Mouse (Mus musculus): ENCODE data around the gene Omp.
A peak's percentile ranks its signal among the peaks of the same experiment; 100 is the strongest.

Omp gene

DNA sequence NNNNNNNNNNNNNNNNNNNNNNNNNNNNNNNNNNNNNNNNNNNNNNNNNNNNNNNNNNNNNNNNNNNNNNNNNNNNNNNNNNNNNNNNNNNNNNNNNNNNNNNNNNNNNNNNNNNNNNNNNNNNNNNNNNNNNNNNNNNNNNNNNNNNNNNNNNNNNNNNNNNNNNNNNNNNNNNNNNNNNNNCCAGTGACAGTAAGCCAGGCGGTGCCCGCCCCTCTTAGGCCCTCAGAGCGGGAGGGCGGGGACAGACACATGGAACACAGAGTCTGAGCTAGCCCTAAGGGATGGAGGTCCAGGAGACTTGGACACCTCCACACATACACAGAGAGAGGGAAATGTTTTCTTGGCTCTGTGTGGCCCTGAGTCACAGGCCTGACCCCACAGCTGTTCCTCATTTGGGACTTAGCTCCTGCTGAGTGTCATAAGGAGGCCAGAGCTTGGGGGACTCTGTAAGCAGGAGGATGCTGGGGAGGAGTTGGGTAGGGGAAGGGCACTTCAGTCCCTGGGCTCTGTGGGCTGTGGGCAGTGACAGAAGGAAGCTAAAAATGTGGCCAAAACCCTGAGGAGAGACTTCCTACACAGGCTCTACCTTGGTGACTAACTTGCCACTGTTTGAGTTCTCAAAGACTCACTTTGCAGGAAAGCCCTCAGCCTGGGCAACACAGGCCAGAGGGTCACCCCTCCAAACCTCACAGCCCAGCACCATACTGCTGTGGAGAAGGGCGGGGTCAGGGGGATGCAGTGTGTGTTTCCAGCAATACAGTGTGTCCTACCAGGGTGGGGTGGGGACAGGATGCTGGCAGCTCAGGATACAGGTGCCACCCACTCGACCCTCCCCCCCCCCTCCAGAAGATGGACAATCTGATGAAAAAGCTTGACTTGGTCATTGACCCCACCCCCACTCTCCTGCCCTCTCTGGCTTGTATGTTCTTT is 26.1 kb upstream of the Omp start:
- DNase-seq (ENCODE audit: low spot score) = no peak

DNA sequence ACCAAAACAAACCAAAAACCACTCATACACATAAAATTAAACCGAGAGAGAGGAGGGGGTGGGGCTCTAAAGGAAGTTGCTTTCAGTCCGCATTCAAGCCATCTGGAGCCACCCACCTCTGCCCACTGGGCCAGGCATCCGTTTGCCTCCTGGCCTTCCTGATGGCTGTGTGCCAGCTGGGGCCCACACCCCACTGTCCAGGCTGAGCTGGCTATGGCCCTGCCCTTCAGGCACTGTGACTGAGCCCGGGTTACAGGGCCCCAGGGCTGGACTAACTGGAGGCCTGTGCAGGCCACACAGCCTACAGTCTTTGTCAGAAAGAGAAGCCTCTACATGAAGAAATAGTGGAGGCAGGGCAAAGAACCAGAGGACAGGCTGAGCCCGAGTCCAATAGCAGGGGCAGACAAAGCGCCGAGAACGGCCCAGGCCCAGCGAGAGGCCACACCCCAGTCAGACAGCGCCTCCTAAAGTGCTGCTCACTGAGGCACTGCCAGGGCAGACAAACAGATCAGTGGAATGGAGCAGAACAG is 19.8 kb upstream of the Omp start:
- DNase-seq (ENCODE audit: low spot score) = no peak

DNA sequence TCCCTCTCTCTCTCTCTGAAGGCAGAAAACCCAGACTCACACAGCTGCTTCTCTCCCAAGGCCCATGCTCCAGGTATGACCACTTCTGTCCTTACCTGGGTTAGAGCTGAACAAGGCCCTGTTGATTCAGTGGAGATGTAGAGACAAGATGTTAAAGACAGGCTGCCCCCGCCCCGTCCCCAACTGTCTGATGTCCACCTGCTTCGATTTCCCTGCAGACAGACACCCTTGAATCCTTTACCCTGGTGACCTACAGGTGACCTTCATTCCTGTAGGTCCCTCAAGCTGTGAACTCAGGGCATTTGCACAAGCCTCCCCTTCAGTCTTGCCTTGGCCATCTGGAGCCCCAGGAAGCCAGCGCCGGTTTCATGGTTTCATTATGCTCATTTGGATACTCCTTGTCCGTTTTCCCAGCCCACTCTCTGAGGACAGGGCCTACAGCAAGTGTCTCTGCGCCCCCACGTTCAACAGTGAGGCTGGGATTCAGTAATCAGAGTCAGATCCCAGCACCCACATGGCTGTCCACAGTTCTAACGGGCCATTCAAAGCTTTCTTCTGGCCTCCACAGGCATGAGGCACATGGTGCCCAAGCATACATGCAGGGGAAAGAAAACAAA is 19.2 kb upstream of the Omp start:
- DNase-seq (ENCODE audit: low spot score) = no peak

DNA sequence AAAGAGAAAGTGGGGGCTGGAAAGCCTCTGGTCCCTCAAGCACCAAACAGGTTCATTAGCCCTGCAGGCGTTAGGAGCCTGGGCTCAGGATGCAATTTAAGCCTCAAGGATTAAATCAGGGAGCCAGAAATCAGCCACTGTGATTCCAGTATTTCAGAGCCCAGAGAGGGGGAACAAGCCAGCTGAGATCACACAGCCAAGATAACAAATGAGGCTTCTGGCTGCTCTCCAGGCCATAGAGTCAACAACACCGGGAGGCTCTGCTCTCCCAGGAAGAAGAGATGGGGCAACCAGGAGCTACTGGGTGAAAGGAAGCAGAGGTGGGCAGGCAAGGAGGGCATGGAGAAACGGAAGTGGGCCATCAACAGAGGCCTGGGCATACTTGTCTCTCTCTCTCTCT is 18.4 kb upstream of the Omp start:
- no peak for DNase-seq (ENCODE audit: low spot score)

DNA sequence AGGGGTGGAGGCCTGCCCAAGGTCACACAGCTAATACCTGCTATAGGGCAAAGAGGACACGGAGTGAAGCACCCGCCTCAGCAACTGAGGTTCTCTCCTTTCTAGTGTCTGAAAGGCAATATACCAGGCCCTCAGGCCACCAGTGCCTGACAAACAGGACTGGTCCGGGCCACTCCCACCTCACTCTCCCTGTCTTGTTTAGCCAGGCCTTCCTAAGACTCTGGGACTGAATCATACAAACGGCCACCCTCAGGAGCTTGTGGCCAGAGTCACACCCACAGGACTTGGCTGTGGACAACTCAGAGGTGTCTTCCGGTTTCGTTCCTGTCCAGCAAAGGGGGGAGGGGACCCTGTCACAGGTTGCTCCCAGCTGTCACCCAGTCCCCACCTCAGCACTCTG is 16.9 kb upstream of the Omp start:
- no peak for DNase-seq (ENCODE audit: low spot score)

DNA sequence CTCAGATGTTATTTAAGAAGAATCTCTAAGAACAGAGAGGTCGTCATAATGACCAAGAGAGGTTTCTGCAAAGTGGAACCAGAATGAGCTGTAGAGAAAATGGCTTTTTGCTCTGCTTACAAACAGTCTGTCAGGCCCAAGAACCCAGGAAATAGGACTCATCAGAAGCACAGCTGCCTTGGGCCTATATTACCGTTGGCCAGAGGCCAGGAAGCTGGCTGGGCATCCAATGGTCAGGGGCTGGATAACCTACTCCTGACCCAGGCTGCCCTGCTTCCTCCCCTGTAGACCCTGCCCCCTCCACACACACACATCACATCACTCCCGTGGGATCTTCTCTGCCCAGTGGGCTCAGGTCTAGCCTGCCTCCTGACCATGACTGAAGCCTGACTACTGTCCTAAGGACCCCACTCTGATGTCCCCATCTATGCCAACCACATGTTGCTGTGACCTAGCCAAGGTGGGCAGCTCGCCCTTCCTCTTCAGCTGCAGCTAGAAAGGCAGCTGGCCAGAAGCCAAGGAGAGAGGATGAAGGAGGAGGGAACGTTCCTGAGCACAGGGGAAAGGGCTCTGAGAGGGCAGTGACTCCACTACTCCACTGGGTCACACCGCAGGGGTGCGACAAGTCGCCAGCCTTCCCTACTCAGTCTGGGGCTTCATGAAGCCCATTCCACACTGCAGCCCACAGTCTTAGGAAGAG is 14.9 kb upstream of the Omp start:
- DNase-seq (ENCODE audit: low spot score) = no peak

DNA sequence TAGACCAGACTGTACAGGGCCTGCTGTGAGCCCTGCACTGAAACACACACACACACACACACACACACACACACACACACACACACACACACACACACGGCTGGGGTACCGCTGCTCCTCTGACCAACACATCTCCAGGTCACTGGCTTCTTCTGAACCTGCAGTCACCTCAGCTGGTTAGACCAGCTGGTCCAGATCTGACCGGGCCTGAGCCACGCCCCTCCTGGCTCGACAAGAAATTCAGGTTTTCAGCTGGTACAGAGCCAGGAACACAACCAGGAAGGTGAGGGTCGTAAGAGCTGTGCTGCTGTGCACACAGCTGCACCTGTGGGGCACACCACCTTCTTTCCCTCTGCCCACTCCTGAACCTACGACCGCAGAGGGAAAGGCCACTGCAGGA is 13.2 kb upstream of the Omp start:
- DNase-seq (ENCODE audit: low spot score) = no peak

DNA sequence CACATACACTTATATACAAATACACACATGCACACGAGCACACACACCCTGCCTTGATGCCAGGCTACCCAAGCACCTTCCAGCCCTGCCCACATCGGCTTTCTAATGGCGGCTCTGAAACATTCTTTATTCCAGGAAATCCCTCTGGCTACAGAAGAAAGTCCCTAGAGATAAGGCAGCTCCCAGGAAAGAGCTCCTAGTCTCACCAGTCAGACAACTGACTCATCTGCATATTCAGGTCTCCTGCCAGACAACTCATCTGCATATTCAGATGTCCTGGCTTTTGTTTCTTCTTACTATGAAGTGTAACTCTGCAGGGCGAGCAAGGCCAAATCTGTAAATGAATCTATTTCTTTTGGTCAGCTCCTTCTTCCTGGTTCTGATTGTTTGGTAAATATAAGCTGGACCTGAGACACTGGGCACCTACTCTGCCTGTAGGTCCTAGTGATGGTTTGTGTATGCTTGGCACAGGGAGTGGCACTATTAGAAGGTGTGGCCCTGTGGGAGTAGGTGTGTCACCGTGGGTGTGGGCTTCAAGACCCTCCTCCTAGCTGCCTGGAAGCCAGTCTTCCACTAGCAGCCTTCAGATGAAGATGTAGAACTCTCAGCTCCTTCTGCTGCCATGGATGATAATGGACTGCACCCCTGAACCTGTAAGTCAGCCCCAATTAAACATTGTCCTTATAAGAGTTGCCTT is 12.5 kb upstream of the Omp start:
- DNase-seq (ENCODE audit: low spot score) = no peak

DNA sequence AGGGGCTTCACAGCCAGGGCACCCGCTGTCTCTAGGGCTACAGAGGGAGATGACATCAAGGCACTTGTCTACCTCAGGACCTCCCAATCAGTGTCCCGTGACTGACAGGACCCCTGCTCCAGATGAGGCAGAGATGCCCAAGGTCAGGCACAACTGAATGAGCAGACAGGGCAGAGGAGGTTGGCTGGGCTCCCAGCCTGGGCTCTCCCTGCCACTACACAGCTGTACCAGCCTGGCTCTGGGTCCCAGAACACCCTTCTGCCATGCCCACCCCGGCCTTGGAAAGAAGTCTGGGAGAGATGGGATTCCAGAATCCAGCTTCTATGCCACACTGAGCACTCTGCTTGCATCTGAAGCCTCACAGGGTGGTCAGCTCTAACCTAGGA is 11.0 kb upstream of the Omp start:
- DNase-seq (ENCODE audit: low spot score) = no peak

DNA sequence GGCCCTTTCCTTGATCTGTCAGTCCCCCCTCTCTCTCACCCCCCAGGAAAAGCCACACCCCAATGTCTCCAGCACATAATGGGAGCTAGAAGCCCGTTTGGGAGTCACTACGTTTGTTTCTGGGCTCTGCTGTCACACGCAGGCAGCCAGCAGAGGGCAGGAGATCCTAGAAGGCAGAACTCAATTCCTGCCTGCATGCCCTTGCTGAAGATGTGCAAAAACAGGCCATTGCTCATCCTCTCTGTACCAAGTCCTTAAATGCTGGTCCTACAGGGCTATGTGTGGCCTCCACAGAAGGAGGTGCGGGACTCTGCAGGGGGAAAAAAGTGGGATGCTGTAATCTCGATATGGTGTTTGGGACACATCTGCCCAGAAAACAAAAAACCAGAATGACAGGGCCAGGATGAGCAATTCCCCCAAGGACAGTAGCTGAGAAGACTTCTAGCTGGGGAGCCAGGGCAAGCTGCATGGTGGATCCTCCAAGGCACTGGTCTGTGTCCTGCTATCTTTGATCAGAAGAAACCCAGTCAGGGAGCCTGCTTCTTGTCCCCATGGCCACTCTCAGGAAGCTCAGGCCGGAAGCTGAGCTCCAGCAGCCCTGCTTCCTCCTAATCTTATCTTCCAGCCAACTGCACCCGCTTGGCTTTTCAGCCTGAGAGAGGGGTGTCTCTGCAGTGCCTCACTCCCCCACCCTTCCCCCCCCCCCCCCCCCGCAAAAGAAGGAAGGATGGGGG is 10.4 kb upstream of the Omp start:
- peak; percentile 80 for DNase-seq (ENCODE audit: low spot score)

DNA sequence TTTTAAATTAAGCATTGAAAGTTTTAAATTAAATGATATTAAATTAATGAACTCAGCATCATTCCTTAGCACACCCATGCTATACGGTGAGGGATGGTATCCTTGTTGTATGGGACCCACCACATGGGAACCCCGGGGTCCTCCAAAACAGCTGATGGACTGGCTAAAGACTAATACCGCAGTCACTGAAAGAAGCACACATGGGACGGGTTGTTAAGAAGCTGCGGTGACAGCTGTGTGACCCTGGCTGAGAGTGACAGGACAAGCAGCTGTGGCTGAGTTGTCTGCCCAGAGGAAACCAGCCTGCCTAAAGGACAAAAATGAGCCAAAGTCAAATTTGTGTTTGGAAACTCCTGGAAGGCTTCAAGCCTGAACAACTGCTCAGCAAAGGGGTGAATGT is 8.6 kb upstream of the Omp start:
- DNase-seq (ENCODE audit: low spot score) = no peak

DNA sequence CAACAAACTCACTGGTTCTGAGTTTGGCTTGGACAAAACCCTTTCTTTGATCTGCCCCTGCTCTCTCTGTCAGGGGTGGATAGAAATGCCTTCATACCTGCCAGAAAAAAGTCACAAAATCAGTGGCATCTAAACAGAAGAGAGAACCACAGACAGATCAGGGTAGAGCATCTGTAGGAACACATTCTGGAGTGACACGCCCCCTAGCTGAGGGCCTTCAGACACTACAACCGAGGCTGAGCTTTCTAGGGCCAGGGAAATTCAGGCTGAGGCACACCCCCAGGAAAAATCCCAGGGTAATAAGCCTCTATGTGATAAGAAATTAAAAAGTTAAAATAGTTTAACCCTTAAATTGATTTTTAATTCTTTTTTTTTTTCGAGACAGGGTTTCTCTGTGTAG is 8.0 kb upstream of the Omp start:
- DNase-seq (ENCODE audit: low spot score) = no peak

DNA sequence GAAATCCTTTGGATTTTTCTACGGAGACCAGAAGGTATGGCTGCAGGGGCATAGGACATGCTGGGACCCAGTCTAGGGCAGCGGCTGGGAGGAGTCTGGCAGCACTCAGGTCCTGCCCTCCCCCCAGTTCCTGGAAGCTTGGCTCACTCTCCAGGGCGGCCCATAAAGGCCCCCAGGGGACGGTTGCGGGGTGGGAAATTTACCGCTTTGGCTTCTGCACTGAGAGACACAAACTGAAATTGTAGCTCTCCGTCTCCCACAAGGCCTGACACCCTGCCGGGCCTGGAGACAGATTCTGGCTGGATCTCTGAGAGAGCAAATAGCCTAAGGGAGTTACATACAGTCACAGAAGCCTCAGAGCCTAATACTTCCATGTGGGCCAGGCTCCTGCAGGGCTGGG is 7.1 kb upstream of the Omp start:
- no peak for DNase-seq (ENCODE audit: low spot score)

DNA sequence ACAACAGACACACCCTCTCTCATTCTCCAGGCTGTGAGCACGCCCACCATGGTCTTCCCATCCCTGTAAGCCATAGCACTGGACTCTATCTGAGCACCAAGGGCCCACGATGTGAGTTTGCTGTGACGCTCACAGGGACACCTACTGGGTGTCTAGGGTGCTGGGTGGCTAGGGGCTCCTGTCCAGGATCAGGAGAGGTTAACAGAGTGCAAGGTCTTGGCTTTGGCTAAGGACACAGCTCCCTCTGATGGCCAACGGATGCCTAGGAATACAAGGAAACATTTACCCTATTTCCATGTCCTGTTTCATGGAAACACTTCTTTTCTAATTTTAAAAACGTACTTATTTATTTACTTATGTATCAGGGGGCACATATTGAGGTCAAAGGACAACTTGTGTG is 5.2 kb upstream of the Omp start:
- DNase-seq (ENCODE audit: low spot score) = no peak

DNA sequence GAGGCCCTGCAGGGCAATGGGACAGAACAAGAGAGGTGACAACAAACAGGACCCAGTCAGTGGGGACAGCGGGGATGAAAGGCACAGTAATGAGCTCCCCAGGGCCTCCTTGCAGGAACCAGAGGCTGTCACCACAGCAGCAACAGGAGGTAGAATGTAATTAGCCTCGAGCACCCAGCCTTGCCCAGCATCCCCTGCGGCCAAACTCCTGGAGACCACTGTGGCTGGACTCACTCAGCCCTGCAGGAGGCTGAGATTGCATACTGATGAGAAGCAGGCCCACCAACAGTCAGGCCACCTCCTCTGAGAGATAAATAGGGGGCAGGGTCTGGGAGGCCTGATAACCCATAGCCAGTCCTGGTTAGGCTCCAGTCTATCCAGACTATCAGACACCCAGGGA is 4.5 kb upstream of the Omp start:
- no peak for DNase-seq (ENCODE audit: low spot score)

DNA sequence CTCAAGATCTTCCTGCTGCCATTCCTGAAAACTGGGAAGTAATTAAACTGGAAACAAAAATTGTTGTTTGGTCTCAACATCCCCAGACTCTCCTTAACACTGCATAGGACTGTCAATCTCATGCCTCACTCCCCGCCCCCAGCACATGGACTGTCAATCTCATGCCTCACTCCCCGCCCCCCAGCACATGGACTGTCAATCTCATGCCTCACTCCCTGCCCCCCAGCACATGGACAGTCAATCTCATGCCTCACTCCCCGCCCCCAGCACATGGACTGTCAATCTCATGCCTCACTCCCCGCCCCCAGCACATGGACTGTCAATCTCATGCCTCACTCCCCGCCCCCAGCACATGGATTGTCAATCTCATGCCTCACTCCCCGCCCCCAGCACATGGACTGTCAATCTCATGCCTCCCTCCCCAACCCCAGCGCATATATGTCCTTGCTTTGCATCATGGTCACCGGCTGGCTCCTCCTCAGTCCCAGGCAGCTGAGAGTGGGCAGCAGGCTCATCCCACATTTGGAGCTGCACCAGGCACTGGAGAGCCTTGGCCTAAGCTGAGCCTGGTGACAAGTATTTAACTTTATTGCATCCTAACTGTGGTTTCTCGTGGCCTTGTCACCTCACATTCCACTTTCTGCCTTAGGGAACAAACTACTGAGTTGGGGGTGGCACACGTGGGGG is 3.6 kb upstream of the Omp start:
- DNase-seq (ENCODE audit: low spot score) = no peak

DNA sequence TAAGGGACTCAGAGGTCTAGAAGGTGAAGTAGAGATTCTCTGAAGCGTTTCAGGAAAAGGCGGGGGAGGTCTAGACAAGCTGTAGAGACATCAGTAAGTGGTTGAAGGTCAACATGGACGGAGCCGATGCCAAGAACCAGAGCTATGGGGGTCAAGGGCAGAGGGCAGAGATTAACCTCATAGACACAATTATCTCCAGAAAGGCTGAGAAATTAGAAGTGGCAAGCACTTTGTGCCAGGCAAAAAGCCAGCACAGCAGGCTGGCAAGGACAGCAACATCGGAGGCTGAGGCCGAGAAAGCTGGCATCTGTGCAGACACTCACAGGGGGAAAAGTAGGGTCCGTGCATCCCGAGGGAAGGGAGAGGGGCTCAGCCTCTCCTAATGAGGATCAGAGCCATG is 2.5 kb upstream of the Omp start:
- DNase-seq (ENCODE audit: low spot score) = no peak

DNA sequence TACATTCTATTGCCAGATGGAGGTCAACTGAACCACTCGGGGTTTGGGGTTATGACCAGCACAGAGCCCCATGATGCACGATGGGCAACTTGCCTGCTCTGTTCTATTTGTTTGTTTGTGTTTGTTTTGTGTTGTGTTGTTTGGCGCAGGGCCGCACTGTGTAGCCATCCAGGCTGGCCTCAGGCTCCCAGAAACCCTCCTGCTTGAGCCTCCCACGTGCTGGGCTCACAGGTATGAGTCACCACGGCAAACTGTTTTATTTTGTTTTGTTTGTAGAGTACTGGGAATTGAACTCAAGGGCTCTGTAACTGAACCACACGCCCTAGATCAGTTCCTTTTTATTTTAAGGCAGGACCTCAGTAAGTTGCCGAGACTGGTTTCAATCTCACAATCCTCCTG is 1.1 kb upstream of the Omp start:
- DNase-seq (ENCODE audit: low spot score) = no peak

DNA sequence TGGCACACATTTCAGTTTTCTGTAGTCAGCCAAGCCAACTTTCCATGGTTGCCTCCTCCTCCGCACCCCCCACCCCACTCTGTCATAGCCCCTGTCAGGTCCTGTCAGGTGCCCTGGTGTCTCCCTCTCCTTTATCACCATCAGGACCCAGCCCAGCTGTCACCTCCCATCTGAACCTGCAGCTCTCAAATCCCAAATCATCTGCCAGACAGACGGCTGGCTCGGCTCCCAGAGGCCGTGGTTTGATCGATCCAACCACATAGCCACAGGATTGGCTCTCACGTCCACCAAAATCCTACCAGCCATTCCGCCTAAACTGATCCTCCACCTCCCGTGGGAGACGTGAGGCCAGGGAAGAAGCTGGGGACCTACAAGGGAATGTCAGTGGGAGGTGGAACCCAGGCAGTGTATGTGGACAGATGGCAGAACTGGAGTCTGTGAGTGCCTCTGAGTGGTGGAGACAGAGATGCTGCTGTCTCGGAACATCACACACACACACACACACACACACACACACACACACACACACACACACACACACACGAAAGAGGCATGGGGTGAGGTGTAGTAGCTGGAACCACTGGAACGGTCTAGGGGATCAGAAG is 642 bp upstream of the Omp start:
- DNase-seq (ENCODE audit: low spot score) = no peak

DNA sequence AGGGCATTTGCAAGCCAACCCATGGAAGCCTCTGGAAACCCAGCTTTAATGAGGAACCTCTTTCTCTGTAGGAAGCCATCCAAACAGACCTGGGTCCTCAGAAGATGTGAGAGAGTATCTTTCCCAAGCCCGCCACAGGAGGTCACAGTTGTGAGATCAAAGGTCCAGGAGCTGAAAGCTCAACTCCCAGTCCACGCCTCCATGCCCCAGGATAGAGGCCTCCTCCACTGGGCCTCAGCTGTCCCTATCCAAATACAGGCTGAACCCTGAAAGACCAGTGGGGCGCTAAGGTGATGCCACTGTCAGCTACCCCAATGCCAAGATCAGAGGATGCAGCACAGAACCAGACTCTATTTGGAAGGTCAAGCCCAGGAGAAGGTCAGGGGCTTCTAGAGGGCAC is 2.7 kb downstream of the Omp start:
- no peak for DNase-seq (ENCODE audit: low spot score)

DNA sequence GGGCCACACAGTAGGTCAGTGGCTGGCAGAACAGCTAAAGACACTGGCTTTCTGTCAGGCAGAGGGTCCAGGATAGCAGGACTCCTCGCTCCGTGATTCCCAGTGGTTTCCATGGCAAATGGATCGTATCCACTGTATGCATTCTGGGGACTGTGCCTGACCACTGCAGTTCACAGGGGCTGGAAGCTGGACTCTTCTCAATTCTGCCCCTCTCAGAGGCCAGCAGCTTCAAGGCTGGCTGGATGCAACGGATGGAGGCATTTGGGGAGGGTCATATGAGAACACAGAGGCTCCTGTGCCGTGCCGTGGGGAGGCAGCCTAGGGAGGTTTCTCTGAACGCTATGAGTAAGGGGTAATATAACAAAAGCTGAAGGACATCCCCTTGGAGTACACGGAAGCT is 3.1 kb downstream of the Omp start:
- no peak for DNase-seq (ENCODE audit: low spot score)
